Mouse (Mus musculus) liver (tissue): ENCODE measurements at regions not wholly inside any gene's neighbourhood (a gene's known extent, or its start where the extent isn't known, plus 50 kb on each side); places are given as distances from the start of the nearest gene placed in this dataset.

ENCODE experiments used
- DNase-seq: peaks from one replicate; pipeline ENCODE4 v3.0.0-alpha.2; 2020; ENCODE audit warnings: mixed read lengths

DNA sequence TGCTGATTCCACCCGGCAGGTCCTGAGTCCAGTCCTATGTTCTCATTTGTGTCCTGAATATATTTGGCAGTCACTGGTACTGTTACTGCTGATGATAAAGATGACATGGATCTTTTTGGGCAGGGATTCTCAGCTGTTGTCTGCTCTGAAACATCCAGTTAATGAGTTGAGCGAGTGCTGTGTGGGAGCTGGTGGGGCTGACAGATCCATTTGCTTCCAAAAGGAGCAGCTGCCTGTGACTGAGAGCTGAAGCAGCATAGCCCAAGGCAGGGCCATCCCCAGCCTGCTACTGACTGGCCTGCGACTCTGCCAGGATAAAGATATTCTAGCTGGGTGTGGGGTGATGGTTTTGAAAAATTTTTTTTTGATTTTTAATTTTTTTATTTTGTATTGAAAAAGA is 200.3 kb upstream of the Gm11042 start:
- DNase-seq, result no peak

GRCm38 (mm10) chr12:74502791-74503190 is 186.6 kb upstream of the Gm11042 start:
- DNase-seq, result no peak

DNA sequence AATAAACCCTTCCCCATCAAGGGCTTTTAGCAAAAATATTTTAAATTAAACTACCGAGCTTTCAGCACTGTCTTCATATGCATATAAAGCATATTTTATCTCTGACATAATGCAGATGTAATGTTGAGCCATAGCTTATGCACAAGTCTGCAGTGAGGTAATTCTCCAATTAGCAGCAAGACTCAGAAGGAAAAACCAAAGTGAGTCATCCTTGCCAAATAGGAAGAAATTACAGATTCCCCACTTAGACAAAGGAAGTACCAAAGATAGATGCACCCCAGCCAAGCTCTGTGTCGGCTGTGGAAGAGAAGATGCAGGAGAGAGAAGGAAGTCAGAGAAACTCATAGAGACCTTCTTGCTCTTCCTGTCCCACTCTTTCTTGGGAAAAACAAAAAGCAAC is 161.4 kb upstream of the Gm11042 start:
- DNase-seq, result no peak

GRCm38 (mm10) chr12:74474741-74475140 is 158.5 kb upstream of the Gm11042 start:
- DNase-seq, result no peak

- DNase-seq, result no peak
Observed at GRCm38 (mm10) chr12:74458521-74458920, 142.3 kb upstream of the Gm11042 start.

- DNase-seq, result no peak
Observed at GRCm38 (mm10) chr12:74452375-74453090, 136.3 kb upstream of the Gm11042 start.

DNA sequence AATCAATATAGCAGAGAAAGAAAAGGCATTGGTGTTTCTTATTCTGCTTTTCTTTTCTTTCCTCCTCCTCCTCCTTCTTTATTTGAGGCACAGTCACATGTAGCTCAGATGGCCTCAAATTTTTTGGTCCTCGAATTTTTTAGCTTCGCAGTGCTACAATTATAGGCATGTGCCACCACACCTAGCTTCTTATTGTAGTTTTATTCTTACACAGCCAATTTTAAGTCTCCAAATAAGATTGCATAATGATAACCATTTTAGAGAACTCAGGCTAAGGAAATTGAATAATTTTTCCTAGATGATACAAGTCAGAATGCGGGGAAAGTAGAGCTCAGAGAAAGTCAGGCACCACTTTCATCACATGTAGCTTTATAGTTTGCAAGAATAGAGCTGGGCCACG is 132.1 kb upstream of the Gm11042 start:
- no peak for DNase-seq

DNA sequence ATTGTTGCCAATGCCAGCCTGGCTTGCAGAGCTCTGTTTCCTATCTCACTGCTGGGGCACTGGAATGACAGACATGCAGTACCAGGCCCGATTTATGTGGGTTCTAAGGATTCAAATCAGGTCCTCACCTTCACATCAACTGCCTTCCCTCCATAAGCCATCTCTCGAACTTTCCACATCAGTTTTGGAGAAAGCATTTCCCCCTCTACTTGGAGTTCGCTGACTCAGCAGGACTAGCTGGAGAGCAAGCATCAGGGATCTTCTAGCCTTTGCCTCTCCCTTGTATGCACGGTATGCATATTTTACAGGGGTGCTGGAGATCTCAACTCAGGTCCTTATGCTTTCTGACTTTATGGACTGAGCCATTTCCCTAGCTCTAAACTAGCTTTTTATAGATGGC is 118.7 kb upstream of the Gm11042 start:
- no peak for DNase-seq

DNA sequence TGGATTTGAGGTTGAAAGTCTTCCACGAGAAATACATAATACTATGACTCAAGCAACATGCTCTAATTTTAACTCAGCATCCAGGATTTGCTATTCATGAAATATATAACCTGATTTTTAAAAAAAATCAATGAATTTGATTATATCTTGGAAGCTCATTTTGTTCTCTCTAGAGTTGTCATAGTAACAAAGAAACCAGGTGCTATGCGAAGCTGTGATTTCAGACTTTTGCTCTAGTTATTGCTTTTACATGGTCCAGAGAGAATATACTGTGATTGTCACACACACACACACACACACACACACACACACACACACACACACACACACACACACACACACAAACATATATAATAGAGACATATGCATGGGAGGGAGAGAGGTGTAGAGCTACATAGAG is 98.5 kb upstream of the Gm11042 start:
- no peak for DNase-seq

DNA sequence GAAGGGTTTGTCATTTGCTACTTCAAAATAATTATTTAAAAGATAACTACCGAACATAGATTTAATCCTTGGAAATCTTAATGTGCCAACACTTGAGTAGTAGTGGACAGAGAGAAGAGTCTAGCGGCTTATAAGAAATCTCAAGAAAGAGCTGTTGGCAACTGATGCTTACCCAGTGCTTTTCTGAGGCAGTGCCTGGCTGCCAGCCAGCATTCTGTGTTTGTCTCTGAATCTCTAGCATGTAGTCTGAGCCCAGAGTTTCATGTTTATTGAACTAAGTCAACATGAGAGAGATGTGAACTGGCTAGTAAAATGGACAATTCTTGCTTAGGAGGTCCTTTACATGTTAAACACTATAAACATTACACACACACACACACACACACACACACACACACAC is 94.3 kb upstream of the Gm11042 start:
- no peak for DNase-seq

DNA sequence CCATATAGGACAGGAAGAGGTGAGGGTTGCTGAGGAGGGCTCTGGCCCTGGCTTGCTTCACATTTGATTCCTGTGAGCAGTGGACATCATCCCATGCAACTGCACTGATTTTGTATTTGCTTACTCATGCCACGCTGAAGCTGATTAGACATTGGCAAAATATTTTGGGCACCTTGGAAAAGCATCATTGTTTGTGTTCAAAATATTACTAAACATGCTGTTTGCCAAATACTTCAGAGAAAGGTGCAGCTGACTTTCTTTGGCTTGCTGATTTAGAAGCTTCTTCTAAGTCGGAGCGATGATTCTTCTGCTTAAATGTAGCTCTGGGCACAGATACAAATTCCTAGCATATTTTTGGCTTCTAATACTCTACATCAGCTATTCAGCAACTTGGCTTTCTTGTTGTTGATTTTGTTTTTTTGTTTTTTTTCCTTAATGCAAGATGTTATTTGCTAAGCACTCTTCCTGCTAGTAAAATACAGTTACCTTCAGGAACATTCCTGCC is 91.4 kb upstream of the Gm11042 start:
- no peak for DNase-seq

DNA sequence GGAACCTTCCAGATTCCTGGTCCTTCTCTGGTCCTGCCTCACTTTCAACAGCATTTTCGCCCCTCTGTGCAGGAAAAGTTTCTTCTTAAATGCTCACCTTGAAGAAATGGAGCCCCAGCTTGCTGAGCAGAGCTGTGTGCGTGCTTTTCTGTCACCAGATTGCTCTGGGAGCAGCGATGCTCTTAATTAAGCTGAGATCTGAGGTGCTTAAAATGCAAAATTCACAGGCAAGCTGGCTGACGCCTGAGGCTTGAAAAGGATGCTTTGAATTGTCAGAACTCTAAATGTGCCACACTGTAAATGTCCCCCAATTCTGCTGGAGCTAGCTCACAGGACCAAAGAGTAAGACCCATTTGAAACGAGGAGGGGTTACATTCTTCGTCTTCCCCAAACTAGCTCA is 73.6 kb upstream of the Gm11042 start:
- DNase-seq, result no peak
